Mouse (Mus musculus): ENCODE results near the gene Gnl1. TPM values are rescaled to one million over a fixed set of nuclear protein-coding genes. Genes with fewer than 3 reads are reported as not detected.
"Not testable (repeated sequence)": the region's sequence is repeated elsewhere in the genome, so short reads cannot be mapped to it uniquely, and the experiment has no call there.

The Gnl1 gene
- 54.9 and 57.7 TPM in 2 replicates for polyA plus RNA-seq (2016; fragmentation: Nextera tagmentation; extraction: Ambion mirVana)

DNA sequence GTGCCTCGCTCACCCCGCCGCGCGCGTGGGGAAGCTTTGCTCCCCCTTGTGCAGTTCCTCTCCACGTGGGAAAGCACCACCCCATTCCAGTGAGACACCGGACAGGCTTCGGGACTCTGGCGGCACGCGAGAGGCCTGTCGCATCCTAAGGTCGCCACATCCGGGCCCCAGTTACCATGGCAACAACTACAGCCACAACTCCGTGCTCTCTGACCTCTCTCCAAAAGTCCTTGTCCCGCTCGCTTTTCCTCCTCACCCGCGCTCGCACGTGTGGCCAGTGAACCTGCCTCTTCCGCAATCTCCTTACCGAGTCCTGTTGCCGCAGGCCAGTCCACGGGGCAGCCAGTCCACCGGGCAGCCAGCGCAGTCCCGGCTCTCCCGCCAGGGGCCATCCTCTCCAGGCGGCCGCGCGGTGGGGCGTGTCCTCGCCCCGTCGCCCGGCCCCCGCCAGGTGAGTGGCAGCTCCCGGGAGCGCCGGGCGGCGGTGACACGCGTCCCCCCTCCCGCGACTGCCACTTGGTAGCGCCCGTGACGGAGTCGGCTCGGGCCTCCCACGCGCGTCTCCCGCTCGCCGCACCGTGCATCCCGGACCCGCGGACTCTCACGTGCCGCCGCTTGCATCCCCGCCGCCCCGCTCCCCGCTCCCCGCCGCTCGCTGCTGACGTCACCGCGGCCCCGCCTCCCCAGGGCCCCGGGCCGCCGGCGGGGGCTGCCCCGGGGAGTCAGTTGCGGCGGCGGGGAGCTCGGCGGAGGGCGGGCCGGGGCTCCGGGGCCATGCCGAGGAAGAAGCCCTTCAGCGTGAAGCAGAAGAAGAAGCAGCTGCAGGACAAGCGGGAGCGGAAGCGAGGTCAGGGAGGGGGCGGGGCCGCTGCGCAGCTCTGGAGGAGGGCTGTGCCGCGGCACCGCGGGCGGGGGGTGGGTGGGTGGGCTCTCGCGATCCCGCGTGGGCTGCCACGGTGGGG lies at the start of gene Gnl1, which contains the start of gene Prr3:
Gene Gnl1, plus strand, starts transcription at position 451 of the 962 bp plus-strand sequence.
Gene Prr3, minus strand, starts transcription at position 836 of the 962 bp plus-strand sequence.
- Histone ChIP-seq H3K9ac (peak within 1 kb of the TSS; percentile 88), H3K9me3 (replicated peaks) (no peaks in the 10 kb centered on the region), H3K4me3 (peak within 1 kb of the TSS; percentile 91), H3K4me1 (peaks cover 18% of the 10 kb centered on the region), H3K36me3 (peaks cover 35% of the 10 kb centered on the region), H3K27me3 (no peaks in the 10 kb centered on the region), H3K4me2 (replicated peaks) (peak within 1 kb of the TSS; percentile 83), H3K27ac (peak within 1 kb of the TSS; percentile 94)
- WGBS: 1% methylated on average over 100 of the region's 109 CpGs
- ATAC-seq (ENCODE audit: low FRiP score): peak; percentile 88

- no peak overlapping the region for H3K4me3 ChIP-seq
- no peaks in the 10 kb centered on the region for H3K9me3 ChIP-seq (replicated peaks)
- no peaks in the 10 kb centered on the region for H3K27me3 ChIP-seq
- H3K4me2 ChIP-seq (replicated peaks): no peak overlapping the region
- no peak for ATAC-seq (ENCODE audit: low FRiP score)
- WGBS: 96% methylated on average over 12 of the region's 12 CpGs
- no peak overlapping the region for H3K27ac ChIP-seq
- H3K9ac ChIP-seq: no peak overlapping the region
- H3K36me3 ChIP-seq: peaks cover 60% of the 10 kb centered on the region
- H3K4me1 ChIP-seq: no peaks in the 10 kb centered on the region
Observed at GRCm38 (mm10) chr17:35930627-35931026, 49.0 kb upstream of the Gnl1 start.

- Histone ChIP-seq H3K36me3 (peaks cover 43% of the 10 kb centered on the region), H3K27me3 (no peaks in the 10 kb centered on the region), H3K4me2 (replicated peaks) (no peak overlapping the region), H3K9me3 (replicated peaks) (no peaks in the 10 kb centered on the region), H3K27ac (no peak overlapping the region), H3K4me1 (no peaks in the 10 kb centered on the region), H3K4me3 (no peak overlapping the region), H3K9ac (no peak overlapping the region)
- WGBS: 91% methylated on average over 4 of the region's 4 CpGs
- ATAC-seq (ENCODE audit: low FRiP score): no peak
Observed at GRCm38 (mm10) chr17:35932608-35933007, 47.0 kb upstream of the Gnl1 start.

DNA sequence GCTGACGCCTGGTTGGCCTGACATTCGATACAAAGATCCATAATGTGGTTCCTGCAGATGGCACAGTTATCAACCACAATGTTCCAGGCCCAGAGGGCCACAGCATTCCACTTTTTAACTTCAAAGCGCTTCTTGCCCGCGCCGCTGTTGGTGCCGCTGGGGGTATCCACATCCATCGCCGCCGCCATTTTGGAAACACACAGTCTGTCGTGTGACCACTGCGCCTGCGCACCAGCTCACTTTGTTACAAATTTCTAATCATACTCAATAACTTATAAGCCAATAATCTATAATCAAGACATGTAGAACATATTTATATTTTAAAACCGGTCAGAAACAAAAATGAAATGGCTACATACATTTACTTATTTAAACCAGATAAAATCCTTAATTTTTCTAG lies 43.9 kb upstream of the Gnl1 start:
- not testable (repeated sequence) for H3K27me3 ChIP-seq; H3K27ac ChIP-seq; H3K4me3 ChIP-seq; H3K4me1 ChIP-seq; ATAC-seq (ENCODE audit: low FRiP score); H3K9ac ChIP-seq; H3K9me3 ChIP-seq (replicated peaks); H3K4me2 ChIP-seq (replicated peaks)
- WGBS: 91% methylated on average over 14 of the region's 14 CpGs
- H3K36me3 ChIP-seq: peaks cover 12% of the 10 kb centered on the region

DNA sequence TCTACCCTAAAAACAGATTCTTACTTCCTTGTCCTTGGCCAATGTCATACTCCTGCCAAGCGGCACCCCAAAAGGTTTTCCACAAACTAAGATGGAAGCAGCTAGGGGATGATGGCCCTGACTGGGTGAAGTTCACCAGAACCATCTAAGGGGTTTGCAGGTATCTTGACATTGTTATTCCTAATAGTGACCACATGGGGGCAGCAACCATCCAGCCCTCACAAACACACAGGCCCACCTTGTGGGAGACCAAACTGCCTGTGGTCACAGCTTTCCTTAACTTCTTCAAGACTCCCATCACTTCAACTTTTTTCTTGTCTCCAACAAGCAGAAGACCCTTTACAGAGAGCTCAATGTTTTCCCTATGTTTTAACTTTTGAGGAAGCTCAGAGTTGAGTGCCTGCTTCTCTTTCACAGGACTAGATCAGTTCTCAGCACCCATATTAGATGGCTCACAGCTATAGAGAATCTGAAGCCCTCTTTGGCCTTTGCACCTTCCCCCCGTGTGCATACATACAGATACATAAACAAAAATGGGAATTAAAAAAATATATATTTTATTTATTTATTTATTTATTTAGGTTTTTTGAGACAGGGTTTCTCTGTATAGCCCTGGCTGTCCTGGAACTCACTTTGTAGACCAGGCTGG lies 41.8 kb upstream of the Gnl1 start:
- Histone ChIP-seq H3K27me3 (no peaks in the 10 kb centered on the region), H3K4me2 (replicated peaks) (no peak overlapping the region), H3K9ac (no peak overlapping the region), H3K27ac (no peak overlapping the region), H3K4me3 (no peak overlapping the region), H3K4me1 (no peaks in the 10 kb centered on the region), H3K36me3 (no peaks in the 10 kb centered on the region), H3K9me3 (replicated peaks) (no peaks in the 10 kb centered on the region)
- ATAC-seq (ENCODE audit: low FRiP score): peak; percentile 67; the same call in 1 of the 2 replicates
- 47% methylated on average over 2 of the region's 2 CpGs for WGBS

GRCm38 (mm10) chr17:35939108-35939507 lies 40.5 kb upstream of the Gnl1 start:
- no peak overlapping the region for H3K27ac ChIP-seq
- H3K4me3 ChIP-seq: no peak overlapping the region
- H3K9me3 ChIP-seq (replicated peaks): no peaks in the 10 kb centered on the region
- no peaks in the 10 kb centered on the region for H3K4me1 ChIP-seq
- 45% methylated on average over 2 of the region's 2 CpGs for WGBS
- H3K27me3 ChIP-seq: no peaks in the 10 kb centered on the region
- H3K36me3 ChIP-seq: no peaks in the 10 kb centered on the region
- H3K4me2 ChIP-seq (replicated peaks): no peak overlapping the region
- H3K9ac ChIP-seq: no peak overlapping the region
- ATAC-seq (ENCODE audit: low FRiP score): no peak

- no peak for ATAC-seq (ENCODE audit: low FRiP score)
- WGBS: 50% methylated on average over 1 of the region's 1 CpGs
- H3K27ac ChIP-seq: no peak overlapping the region
- H3K9ac ChIP-seq: no peak overlapping the region
- no peaks in the 10 kb centered on the region for H3K27me3 ChIP-seq
- H3K4me2 ChIP-seq (replicated peaks): no peak overlapping the region
- no peaks in the 10 kb centered on the region for H3K9me3 ChIP-seq (replicated peaks)
- no peak overlapping the region for H3K4me3 ChIP-seq
- H3K36me3 ChIP-seq: no peaks in the 10 kb centered on the region
- H3K4me1 ChIP-seq: no peaks in the 10 kb centered on the region
Observed at GRCm38 (mm10) chr17:35939941-35940340, 39.7 kb upstream of the Gnl1 start.

DNA sequence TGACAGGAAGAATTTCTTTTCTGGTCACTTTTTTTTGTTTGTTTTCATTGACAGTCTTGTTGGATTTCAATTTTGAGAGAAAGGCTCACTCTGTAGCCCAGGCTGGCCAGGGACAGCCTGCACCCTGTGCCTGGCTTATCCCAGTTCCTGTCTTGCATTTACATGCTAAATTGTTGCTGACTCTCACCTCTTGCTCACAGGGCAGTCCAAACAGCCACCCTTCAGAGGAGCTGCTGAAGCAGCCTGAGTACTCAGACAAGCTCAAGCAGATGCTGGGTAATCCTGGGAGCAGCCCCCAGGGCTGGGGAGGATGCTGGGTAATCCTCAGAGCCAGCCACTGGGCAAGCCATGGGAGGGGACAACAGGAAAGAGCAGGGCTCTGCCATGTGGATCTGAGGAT lies 28.7 kb upstream of the Gnl1 start:
- H3K4me1 ChIP-seq; ATAC-seq (ENCODE audit: low FRiP score); H3K9ac ChIP-seq; H3K27ac ChIP-seq; H3K4me2 ChIP-seq (replicated peaks); H3K36me3 ChIP-seq; H3K27me3 ChIP-seq; H3K9me3 ChIP-seq (replicated peaks); H3K4me3 ChIP-seq: not testable (repeated sequence)

- H3K4me1 ChIP-seq; H3K27me3 ChIP-seq; ATAC-seq (ENCODE audit: low FRiP score); H3K27ac ChIP-seq; H3K9me3 ChIP-seq (replicated peaks); H3K4me2 ChIP-seq (replicated peaks); H3K9ac ChIP-seq; H3K4me3 ChIP-seq: not testable (repeated sequence)
- H3K36me3 ChIP-seq: peaks cover 22% of the 10 kb centered on the region
- WGBS: 84% methylated on average over 3 of the region's 3 CpGs
Observed at GRCm38 (mm10) chr17:35952559-35952958, 27.1 kb upstream of the Gnl1 start.

GRCm38 (mm10) chr17:35954665-35955064 lies 25.0 kb upstream of the Gnl1 start:
- peaks cover 43% of the 10 kb centered on the region for H3K36me3 ChIP-seq
- no peak overlapping the region for H3K27ac ChIP-seq
- no peaks in the 10 kb centered on the region for H3K4me1 ChIP-seq
- WGBS: 81% methylated on average over 8 of the region's 8 CpGs
- H3K9me3 ChIP-seq (replicated peaks): no peaks in the 10 kb centered on the region
- H3K9ac ChIP-seq: no peak overlapping the region
- no peaks in the 10 kb centered on the region for H3K27me3 ChIP-seq
- H3K4me2 ChIP-seq (replicated peaks): no peak overlapping the region
- ATAC-seq (ENCODE audit: low FRiP score): no peak; the same call in 1 of the 2 replicates
- H3K4me3 ChIP-seq: no peak overlapping the region

DNA sequence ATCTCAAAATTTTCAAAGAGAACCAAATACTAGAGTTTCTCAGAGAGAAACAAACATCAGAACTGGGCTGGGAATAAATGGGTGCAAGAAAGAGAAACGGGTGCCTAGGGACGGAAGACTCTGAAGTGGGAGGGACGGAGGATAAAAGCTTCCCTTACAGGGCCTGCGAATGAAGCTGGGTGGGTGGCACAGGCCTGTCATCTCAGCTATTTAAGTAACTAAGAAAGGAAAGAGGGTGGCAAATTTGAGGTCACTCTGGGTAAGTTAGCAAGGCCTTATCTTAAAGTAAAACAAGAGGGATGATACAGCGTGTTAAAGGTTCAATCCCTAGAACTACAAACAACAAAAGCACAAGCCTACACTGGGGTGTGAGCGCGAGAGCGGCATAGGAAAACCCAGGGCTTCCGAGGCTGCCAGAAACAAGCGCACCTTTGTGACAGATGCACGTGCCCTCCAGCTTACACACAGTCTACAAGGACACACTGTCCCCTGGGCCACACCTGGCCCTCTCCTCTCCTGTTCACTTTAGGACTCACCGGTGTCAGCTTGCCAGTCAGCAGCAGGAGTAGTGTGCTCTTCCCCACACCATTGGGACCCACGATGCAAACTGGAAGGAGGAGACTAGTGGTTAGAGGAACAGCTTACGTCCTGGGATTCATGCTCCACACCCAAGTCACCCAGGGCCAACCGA lies 21.0 kb upstream of the Gnl1 start:
- no peak overlapping the region for H3K4me2 ChIP-seq (replicated peaks)
- no peak overlapping the region for H3K27ac ChIP-seq
- no peak for ATAC-seq (ENCODE audit: low FRiP score)
- 92% methylated on average over 15 of the region's 15 CpGs for WGBS
- H3K27me3 ChIP-seq: no peaks in the 10 kb centered on the region
- H3K4me1 ChIP-seq: no peaks in the 10 kb centered on the region
- peaks cover 83% of the 10 kb centered on the region for H3K36me3 ChIP-seq
- no peak overlapping the region for H3K4me3 ChIP-seq
- no peaks in the 10 kb centered on the region for H3K9me3 ChIP-seq (replicated peaks)
- no peak overlapping the region for H3K9ac ChIP-seq

GRCm38 (mm10) chr17:35963279-35963678 lies 16.4 kb upstream of the Gnl1 start:
- ATAC-seq (ENCODE audit: low FRiP score): no peak
- Histone ChIP-seq H3K4me2 (replicated peaks) (no peak overlapping the region), H3K36me3 (peaks cover 78% of the 10 kb centered on the region), H3K9me3 (replicated peaks) (no peaks in the 10 kb centered on the region), H3K4me1 (peaks cover 3% of the 10 kb centered on the region), H3K4me3 (no peak overlapping the region), H3K27me3 (no peaks in the 10 kb centered on the region), H3K27ac (no peak overlapping the region), H3K9ac (no peak overlapping the region)
- WGBS: 93% methylated on average over 10 of the region's 10 CpGs
